Mouse (Mus musculus) embryonic fibroblast, embryonic 13.5 days (primary cell): ENCODE results near the gene Prl.

Source experiments
- CTCF ChIP-seq: IDR thresholded peaks from 2 replicates; pipeline ENCODE4 v1.5.1; 2011; ENCODE audit warnings: mild to moderate bottlenecking, control low read depth, low read length, moderate library complexity, borderline replicate concordance; ENCODE audit not compliant: insufficient read depth
- POLR2A ChIP-seq: IDR thresholded peaks from 2 replicates; pipeline ENCODE4 v1.6.1; 2011; ENCODE audit warnings: low read depth, mild to moderate bottlenecking, control low read depth, low read length, moderate library complexity

GRCm38 (mm10) chr13:27032998-27033397 is 24.4 kb upstream of the Prl start:
- TF ChIP-seq CTCF (no peak), POLR2A (no peak)
